Mouse (Mus musculus) neural tube, embryonic 11.5 days (tissue): ENCODE results near the gene Prkch. TPM values are rescaled to one million over a fixed set of nuclear protein-coding genes. Genes with fewer than 3 reads are reported as not detected.
"Not testable (repeated sequence)": the region's sequence is repeated elsewhere in the genome, so short reads cannot be mapped to it uniquely, and the experiment has no call there.

ENCODE experiments used
- ATAC-seq: fragments of 200-750 bp; cut with Nextera tagmentation; 2 replicates; pipeline ENCODE4 v1.8.0; 2017; ENCODE audit warnings: moderate number of reproducible peaks, mild to moderate bottlenecking, moderate TSS enrichment, moderate library complexity; ENCODE audit not compliant: insufficient read depth, low FRiP score, low TSS enrichment
- DNase-seq: peaks from one replicate; pipeline ENCODE4 v3.0.0-alpha.2; 2015; ENCODE audit warnings: low spot score
- H3K27ac ChIP-seq: fragments of 300-500 bp; sonication (generic); 2 replicates; pipeline ENCODE4 v1.5.1; 2014; ENCODE audit warnings: low read depth, mild to moderate bottlenecking, low read length
- H3K27me3 ChIP-seq: fragments of 300-500 bp; sonication (generic); 2 replicates; pipeline ENCODE4 v1.6.1; 2014; ENCODE audit warnings: mild to moderate bottlenecking, low read length, mixed read lengths; ENCODE audit not compliant: control insufficient read depth, insufficient read depth
- H3K36me3 ChIP-seq: fragments of 300-500 bp; sonication (generic); 2 replicates; pipeline ENCODE4 v1.6.1; 2014; ENCODE audit warnings: mild to moderate bottlenecking, low read length, moderate library complexity, mixed read lengths; ENCODE audit not compliant: control insufficient read depth, insufficient read depth
- H3K4me1 ChIP-seq: fragments of 300-500 bp; sonication (generic); 2 replicates; pipeline ENCODE4 v1.6.1; 2014; ENCODE audit warnings: low read length, mixed read lengths; ENCODE audit not compliant: control insufficient read depth, insufficient read depth
- H3K4me2 ChIP-seq: fragments of 300-500 bp; sonication (generic); 2 replicates; pipeline ENCODE4 v1.6.1; 2014; ENCODE audit warnings: low read depth, mild to moderate bottlenecking, moderate library complexity
- H3K4me3 ChIP-seq: fragments of 300-500 bp; sonication (generic); 2 replicates; pipeline ENCODE4 v1.5.1; 2014; ENCODE audit warnings: low read depth, low read length
- H3K9ac ChIP-seq: fragments of 300-500 bp; sonication (generic); 2 replicates; pipeline ENCODE4 v1.6.1; 2014; ENCODE audit warnings: mild to moderate bottlenecking, low read length
- H3K9me3 ChIP-seq: fragments of 300-500 bp; sonication (generic); 2 replicates; pipeline ENCODE4 v1.6.1; 2016; ENCODE audit warnings: low read length; ENCODE audit not compliant: control insufficient read depth
- WGBS: fragments of 180-500 bp; shearing (Covaris S2); extraction: QIAGEN DNeasy Blood & Tissue Kit; methylation state at CpG from one replicate; pipeline ENCODE4 v1.1.7; 2014; 5-methylcytosine and 5-hydroxymethylcytosine counted together
- polyA plus RNA-seq: library from polyadenylated mRNA; unstranded; fragments of >200 nt; fragmentation: Nextera tagmentation; extraction: Ambion mirVana; gene quantifications from 2 replicates; pipeline ENCODE4 v1.2.1, GENCODE M21; 2014

The Prkch gene
- polyA plus RNA-seq: 11.0 and 11.7 TPM in 2 replicates

- Histone ChIP-seq H3K9me3 (no peaks in the 10 kb centered on the region), H3K27me3 (peaks cover 24% of the 10 kb centered on the region), H3K27ac (0 out of 2 replicates have a peak within 1 kb of the TSS, but pooled peaks have one; percentile 35), H3K9ac (peak within 1 kb of the TSS; percentile 73), H3K4me3 (peak within 1 kb of the TSS; percentile 71), H3K36me3 (no peaks in the 10 kb centered on the region), H3K4me1 (peaks cover 3% of the 10 kb centered on the region; the same call in 1 of the 2 replicates), H3K4me2 (peak within 1 kb of the TSS; percentile 91)
- peak; percentile 87 for DNase-seq
- peak; percentile 93 for ATAC-seq
- 0% methylated on average over 58 of the region's 61 CpGs for WGBS
Measured at GRCm38 (mm10) chr12:73584610-73585240, at the start of gene Prkch. Gene Prkch (plus strand): TSS chr12:73584796.

GRCm38 (mm10) chr12:73537499-73538138 is 47.0 kb upstream of the Prkch start:
- no peak overlapping the region for H3K27ac ChIP-seq
- H3K27me3 ChIP-seq: no peaks in the 10 kb centered on the region; the same call in 1 of the 2 replicates
- H3K4me1 ChIP-seq: no peaks in the 10 kb centered on the region
- no peak overlapping the region for H3K9ac ChIP-seq
- 35% methylated on average over 17 of the region's 17 CpGs for WGBS
- ATAC-seq: no peak
- DNase-seq: no peak
- H3K36me3 ChIP-seq: no peaks in the 10 kb centered on the region
- H3K4me3 ChIP-seq: no peak overlapping the region
- no peaks in the 10 kb centered on the region for H3K9me3 ChIP-seq
- no peak overlapping the region for H3K4me2 ChIP-seq

DNA sequence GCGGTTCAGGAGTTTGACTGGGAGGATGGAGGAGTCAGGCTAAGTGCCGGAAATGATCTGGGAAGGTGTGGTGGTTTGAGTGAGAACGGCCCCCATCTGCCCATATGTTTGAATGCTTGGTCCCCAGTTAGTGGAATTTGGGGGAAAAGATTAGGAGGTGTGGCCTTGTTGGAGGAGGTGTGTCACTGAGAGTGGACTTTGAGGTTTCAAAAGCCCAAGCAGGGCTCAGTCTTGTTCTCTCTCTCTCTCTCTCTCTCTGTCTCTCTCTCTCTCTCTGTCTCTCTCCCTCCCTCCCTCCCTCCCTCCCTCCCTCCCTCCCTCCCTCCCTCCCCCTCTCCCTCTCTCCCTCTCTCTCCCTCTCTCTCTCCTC is 46.5 kb upstream of the Prkch start:
- H3K9ac ChIP-seq, H3K4me1 ChIP-seq, H3K27me3 ChIP-seq, H3K27ac ChIP-seq, ATAC-seq, H3K9me3 ChIP-seq, H3K36me3 ChIP-seq, DNase-seq, H3K4me2 ChIP-seq, H3K4me3 ChIP-seq: not testable (repeated sequence)
- 53% methylated on average over 3 of the region's 3 CpGs for WGBS

DNA sequence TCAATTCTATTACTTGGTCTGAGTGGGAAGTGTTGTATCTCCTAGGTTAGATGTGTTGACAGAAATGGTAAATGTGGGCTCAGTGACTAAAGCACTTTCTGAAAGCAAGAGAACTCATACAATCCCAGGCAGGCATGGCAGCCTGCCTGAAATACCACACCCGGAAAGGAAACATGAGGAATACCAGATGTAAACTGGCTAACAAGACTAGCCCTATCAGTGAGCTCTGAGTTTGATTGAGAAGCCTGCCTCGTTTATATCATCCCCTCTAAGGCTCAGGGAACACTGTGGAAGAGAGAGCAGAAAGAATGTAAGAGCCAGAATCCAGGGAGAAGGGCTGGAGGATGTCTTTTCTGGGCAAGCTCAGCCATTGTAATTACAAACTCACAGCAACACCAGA is 45.4 kb upstream of the Prkch start:
- ATAC-seq: no peak
- H3K9ac ChIP-seq: no peak overlapping the region
- no peak overlapping the region for H3K27ac ChIP-seq
- 47% methylated on average over 2 of the region's 2 CpGs for WGBS
- H3K4me1 ChIP-seq: no peaks in the 10 kb centered on the region
- peaks cover 6% of the 10 kb centered on the region for H3K27me3 ChIP-seq
- no peaks in the 10 kb centered on the region for H3K9me3 ChIP-seq
- no peak overlapping the region for H3K4me2 ChIP-seq
- no peak for DNase-seq
- no peak overlapping the region for H3K4me3 ChIP-seq
- H3K36me3 ChIP-seq: no peaks in the 10 kb centered on the region

DNA sequence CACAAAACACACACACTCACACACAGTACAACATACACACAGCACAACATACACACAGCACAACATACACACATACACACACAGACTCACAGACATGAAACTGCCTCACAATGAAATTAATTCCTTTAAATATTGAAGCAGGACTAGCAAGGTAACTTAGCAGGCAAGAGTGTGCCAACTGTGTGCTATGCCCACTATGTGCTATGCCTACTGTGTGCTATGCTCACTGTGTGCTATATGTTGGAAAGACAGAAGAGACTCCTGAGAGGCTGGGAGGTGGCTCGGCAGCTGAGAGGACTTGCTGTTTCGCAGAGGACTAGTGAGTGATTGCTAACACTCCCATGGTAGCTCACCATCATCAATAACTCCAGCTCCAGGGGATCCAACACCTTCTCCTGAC is 44.2 kb upstream of the Prkch start:
- WGBS: 100% methylated on average over 2 of the region's 2 CpGs
- no peak overlapping the region for H3K4me2 ChIP-seq
- no peak for ATAC-seq

DNA sequence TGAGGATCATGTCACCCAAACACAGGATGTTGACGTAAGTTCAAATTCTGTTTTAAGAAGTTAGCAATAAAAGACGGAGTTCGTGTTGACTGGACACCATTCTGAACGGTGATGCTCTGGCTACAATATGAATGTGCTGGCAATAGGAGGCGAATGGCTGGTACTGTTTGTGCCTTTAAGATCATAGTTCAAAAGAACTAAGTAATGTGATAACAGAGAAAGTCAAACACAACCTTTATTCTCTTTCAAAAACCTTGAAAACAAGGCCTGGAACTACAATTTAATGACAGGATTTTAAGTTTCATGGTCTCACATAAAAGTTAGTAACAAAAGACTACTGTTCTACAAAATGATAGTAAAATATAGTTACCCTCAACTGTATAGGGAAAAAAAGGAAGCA is 41.4 kb upstream of the Prkch start:
- Histone ChIP-seq H3K9me3 (no peaks in the 10 kb centered on the region), H3K4me3 (no peak overlapping the region), H3K4me1 (0 out of 2 replicates have a peak, but pooled peaks cover 2% of the 10 kb centered on the region), H3K27ac (no peak overlapping the region), H3K36me3 (no peaks in the 10 kb centered on the region), H3K9ac (no peak overlapping the region), H3K27me3 (peaks cover 46% of the 10 kb centered on the region), H3K4me2 (no peak overlapping the region)
- no peak for DNase-seq
- 86% methylated on average over 5 of the region's 5 CpGs for WGBS
- ATAC-seq: no peak

More for the DNA sequence above, 44.2 kb upstream of the Prkch start:
- H3K36me3 ChIP-seq: no peaks in the 10 kb centered on the region
- no peaks in the 10 kb centered on the region for H3K4me1 ChIP-seq
- no peak overlapping the region for H3K4me3 ChIP-seq
- no peak overlapping the region for H3K9ac ChIP-seq
- DNase-seq: no peak
- no peaks in the 10 kb centered on the region for H3K9me3 ChIP-seq
- peaks cover 19% of the 10 kb centered on the region for H3K27me3 ChIP-seq
- H3K27ac ChIP-seq: no peak overlapping the region

DNA sequence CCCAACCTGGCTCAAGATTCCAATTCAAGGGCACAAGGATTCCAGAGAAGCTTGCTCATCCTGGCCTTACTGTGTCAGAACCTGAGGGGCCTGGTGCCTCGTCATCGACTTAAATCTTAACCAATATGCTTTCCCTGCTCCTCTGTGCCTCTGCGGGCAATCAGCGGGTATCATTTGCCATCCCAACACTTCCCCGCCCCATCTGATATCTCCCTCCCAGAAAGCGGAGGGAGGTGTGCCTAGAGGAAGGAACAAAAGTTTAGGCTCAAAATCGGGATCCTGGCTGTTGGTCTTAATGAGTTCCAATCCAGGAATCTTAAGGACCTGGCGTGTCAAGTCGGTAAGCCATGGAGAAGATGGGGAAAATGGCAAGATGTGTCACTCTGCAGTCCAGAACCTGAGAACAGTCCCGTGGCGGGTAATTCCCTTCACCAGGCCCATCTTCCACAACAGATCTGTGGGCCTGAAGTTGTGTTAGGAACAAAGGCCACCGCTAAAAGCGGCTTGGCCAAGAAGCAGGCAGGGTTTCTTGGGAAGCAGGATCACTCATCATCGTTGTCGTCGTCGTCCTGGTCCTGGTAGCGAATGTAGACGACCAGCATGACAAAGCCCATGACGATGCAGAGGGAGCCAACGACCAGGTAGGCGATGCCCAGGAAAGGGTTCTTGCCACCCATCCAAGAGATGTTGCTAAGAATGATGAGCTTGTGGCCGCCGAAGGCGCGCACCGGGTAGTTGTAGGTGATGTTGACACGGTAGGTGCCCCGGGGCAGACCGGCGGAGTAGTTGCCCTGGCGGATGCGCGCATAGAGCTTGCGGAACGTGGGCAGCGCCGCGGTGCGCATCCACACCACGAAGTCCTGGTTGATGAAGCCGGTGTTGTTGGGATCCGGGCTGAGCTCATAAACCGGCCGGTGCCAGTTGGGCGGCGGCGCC is 39.6 kb upstream of the Prkch start:
- no peaks in the 10 kb centered on the region for H3K9me3 ChIP-seq
- 16% methylated on average over 48 of the region's 48 CpGs for WGBS
- H3K9ac ChIP-seq: peak overlapping the region; percentile 18; the same call in 1 of the 2 replicates
- no peaks in the 10 kb centered on the region for H3K36me3 ChIP-seq
- H3K4me3 ChIP-seq: peak overlapping the region; percentile 37
- ATAC-seq (no peak; the same call in 1 of the 2 replicates), DNase-seq (peak; percentile 31)
- 0 out of 2 replicates have a peak, but pooled peaks cover 2% of the 10 kb centered on the region for H3K4me1 ChIP-seq
- H3K27ac ChIP-seq: no peak overlapping the region
- H3K27me3 ChIP-seq: peaks cover 59% of the 10 kb centered on the region
- peak overlapping the region; percentile 45 for H3K4me2 ChIP-seq

DNA sequence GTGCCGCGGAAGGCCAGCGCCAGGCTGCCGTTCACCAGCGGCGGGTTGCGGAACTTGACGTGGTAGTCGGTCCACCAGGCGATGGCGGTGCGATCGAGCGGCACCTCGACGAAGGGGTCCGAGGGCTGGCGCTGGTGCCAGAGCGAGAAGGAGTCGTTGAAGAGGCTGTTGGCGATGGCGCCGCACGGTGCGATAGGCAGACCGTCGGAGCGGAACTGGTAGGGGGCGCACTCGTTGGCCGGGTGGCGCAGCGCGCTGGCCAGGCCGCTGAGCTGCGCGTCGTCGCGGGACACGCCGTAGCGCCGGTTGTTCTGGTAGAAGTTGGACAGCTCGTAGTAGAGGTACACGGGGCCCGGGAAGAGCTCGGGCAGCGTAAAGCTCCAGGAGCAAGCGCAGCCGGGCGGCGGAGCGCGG is 38.9 kb upstream of the Prkch start:
- peak; percentile 54 for DNase-seq
- H3K4me1 ChIP-seq: 0 out of 2 replicates have a peak, but pooled peaks cover 2% of the 10 kb centered on the region
- ATAC-seq: 0 out of 2 replicates have a peak, but pooled peaks have one; percentile 45
- H3K9ac ChIP-seq: peak overlapping the region; percentile 18; the same call in 1 of the 2 replicates
- 1% methylated on average over 55 of the region's 55 CpGs for WGBS
- H3K9me3 ChIP-seq: no peaks in the 10 kb centered on the region
- H3K27ac ChIP-seq: no peak overlapping the region
- H3K4me2 ChIP-seq: peak overlapping the region; percentile 45
- no peaks in the 10 kb centered on the region for H3K36me3 ChIP-seq
- H3K27me3 ChIP-seq: peaks cover 59% of the 10 kb centered on the region
- peak overlapping the region; percentile 37 for H3K4me3 ChIP-seq
